Mouse (Mus musculus) liver, postnatal 0 days (tissue): Measurements from ENCODE around the gene Sdk2.

Experiments used
- CTCF ChIP-seq: sonication (generic); IDR thresholded peaks from 2 replicates; pipeline ENCODE4 v1.5.1; 2016; ENCODE audit warnings: antibody characterized with exemption, low read depth
- EP300 ChIP-seq: IDR thresholded peaks from 2 replicates; pipeline ENCODE4 v1.6.1; 2016; ENCODE audit warnings: antibody characterized with exemption, low read depth, mild to moderate bottlenecking

DNA sequence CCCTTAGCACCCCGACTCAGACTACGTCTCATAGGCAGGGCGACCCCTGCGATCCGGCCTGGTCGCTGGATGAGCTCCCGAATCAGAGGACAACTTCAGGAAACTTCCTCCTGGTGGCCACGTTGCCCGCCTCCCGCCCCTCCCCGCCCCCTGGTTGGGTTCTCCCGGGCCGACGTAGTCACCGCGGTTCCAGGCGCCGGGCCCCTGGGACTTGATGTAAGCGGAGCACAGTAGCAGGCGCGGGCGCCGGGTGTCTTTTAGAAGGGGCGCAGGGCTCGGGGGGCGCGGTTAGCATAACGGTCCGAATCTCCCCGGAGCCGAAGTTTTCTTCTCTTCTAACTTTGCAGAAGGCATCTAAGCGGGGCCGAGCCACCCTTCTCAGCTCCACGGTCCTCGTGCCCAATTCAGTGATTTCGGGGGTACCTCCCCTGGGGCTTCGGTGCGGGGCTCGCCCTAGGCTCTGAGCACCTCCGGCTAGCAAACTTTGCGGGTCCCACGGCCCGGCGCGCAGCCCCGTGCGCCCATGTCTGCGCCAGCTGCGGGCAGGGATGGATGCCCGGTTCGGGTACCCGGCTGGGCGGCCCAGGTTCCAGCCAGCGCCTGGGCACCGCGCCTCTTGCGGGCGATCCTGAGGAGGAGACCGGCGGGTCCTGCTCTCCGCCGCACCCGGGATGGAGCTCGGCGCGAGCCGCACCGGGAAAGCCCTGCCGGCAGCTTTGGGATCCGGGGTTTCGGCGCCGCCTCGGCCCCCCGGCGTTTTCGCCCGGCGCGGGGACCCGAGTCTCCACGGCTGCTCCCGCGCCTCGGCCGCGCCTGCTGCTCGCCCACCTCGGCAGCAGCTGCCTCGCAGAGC is 522 bp downstream of the Sdk2 start:
- no peak for TF ChIP-seq CTCF
- no peak for TF ChIP-seq EP300
